Mouse (Mus musculus): ENCODE data around the gene Tjp1. TPM values are rescaled to one million over a fixed set of nuclear protein-coding genes. Genes with fewer than 3 reads are reported as not detected.

The Tjp1 gene
- polyA plus RNA-seq, 1 experiment from 2014 or later, result 18.7 TPM

GRCm38 (mm10) chr7:65337581-65338270 is 189.9 kb downstream of the Tjp1 start:
- no peaks in the 10 kb centered on the region for H3K4me1 ChIP-seq
- H3K4me2 ChIP-seq, result no peak overlapping the region
- no peaks in the 10 kb centered on the region for H3K9me3 ChIP-seq
- H3K4me3 ChIP-seq, result no peak overlapping the region
- no peaks in the 10 kb centered on the region for H3K27me3 ChIP-seq
- ATAC-seq (ENCODE audit: insufficient number of reproducible peaks, insufficient read depth, low FRiP score, low TSS enrichment, low read depth), result no peak
- no peak overlapping the region for H3K9ac ChIP-seq
- no peak overlapping the region for H3K27ac ChIP-seq
- peaks cover 58% of the 10 kb centered on the region for H3K36me3 ChIP-seq
- WGBS, result 92% methylated on average over 7 of the region's 7 CpGs

DNA sequence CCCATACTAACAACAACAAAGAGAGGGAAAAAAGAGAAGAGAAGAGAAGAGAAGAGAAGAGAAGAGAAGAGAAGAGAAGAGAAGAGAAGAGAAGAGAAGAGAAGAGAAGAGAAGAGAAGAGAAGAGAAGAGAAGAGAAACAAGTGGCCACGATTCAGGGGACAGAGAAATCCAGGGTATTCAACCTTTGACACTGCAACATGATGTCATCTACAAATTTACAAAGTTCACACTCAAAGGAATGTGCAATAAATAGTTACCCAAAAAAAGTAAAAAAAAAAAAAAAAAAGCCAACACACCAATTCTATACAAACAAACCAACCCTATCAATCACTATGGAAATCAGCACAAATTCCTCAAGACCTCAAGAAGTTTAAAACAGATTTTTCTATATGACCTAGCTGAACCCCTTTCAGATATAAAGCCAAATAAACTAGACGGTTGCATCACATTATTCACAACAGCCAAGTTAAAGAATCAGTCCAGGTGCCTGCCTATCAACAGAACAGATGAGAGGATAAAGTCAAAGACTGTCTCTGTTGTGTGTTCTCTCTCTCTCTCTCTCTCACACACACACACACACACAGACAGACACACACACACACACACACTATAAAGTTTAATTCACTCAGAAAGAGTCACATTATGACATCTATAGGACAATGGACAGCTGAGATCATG is 194.4 kb downstream of the Tjp1 start:
- H3K4me2 ChIP-seq, result no peak overlapping the region
- no peak overlapping the region for H3K27ac ChIP-seq
- no peak for ATAC-seq (ENCODE audit: insufficient number of reproducible peaks, insufficient read depth, low FRiP score, low TSS enrichment, low read depth)
- H3K27me3 ChIP-seq, result no peaks in the 10 kb centered on the region
- peaks cover 53% of the 10 kb centered on the region for H3K36me3 ChIP-seq
- H3K4me3 ChIP-seq, result no peak overlapping the region
- WGBS, result 86% methylated on average over 2 of the region's 2 CpGs
- no peak overlapping the region for H3K9ac ChIP-seq
- no peaks in the 10 kb centered on the region for H3K4me1 ChIP-seq
- no peaks in the 10 kb centered on the region for H3K9me3 ChIP-seq

GRCm38 (mm10) chr7:65319047-65319725 is 208.4 kb downstream of the Tjp1 start:
- 68% methylated on average over 5 of the region's 5 CpGs for WGBS
- no peak overlapping the region for H3K27ac ChIP-seq
- no peak overlapping the region for H3K9ac ChIP-seq
- H3K4me1 ChIP-seq, result no peaks in the 10 kb centered on the region
- ATAC-seq (ENCODE audit: insufficient number of reproducible peaks, insufficient read depth, low FRiP score, low TSS enrichment, low read depth), result no peak
- no peaks in the 10 kb centered on the region for H3K27me3 ChIP-seq
- H3K9me3 ChIP-seq, result no peaks in the 10 kb centered on the region
- H3K36me3 ChIP-seq, result peaks cover 50% of the 10 kb centered on the region
- no peak overlapping the region for H3K4me3 ChIP-seq
- no peak overlapping the region for H3K4me2 ChIP-seq

DNA sequence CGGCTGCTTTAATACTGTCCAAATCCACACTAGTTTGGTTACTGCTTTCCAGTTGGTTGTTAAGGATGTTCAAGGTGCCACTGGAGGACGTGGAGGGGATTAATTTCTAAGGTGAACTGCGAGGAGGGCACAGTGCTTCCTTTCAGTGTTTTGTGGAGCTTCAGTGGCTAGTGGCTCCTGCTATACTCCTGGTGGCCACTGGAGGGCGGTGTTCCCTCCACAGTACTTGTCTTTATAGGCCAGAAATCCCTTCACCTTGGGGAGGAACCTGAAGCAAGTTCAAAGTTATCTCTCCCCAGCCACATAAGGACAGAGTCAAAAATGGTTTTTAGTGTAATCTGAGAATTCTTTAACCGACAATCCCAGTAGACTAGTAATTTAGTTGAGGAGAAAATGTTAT is 210.2 kb downstream of the Tjp1 start:
- peaks cover 55% of the 10 kb centered on the region for H3K36me3 ChIP-seq
- H3K27ac ChIP-seq, result no peak overlapping the region
- no peak overlapping the region for H3K4me2 ChIP-seq
- ATAC-seq (ENCODE audit: insufficient number of reproducible peaks, insufficient read depth, low FRiP score, low TSS enrichment, low read depth), result no peak
- no peak overlapping the region for H3K4me3 ChIP-seq
- no peaks in the 10 kb centered on the region for H3K9me3 ChIP-seq
- no peak overlapping the region for H3K9ac ChIP-seq
- H3K27me3 ChIP-seq, result no peaks in the 10 kb centered on the region
- H3K4me1 ChIP-seq, result no peaks in the 10 kb centered on the region
- WGBS, result 36% methylated on average over 5 of the region's 5 CpGs

- no peak overlapping the region for H3K9ac ChIP-seq
- no peak overlapping the region for H3K4me3 ChIP-seq
- H3K4me2 ChIP-seq, result no peak overlapping the region
- H3K9me3 ChIP-seq, result no peaks in the 10 kb centered on the region
- peaks cover 64% of the 10 kb centered on the region for H3K36me3 ChIP-seq
- no peak for ATAC-seq (ENCODE audit: insufficient number of reproducible peaks, insufficient read depth, low FRiP score, low TSS enrichment, low read depth)
- H3K27me3 ChIP-seq, result no peaks in the 10 kb centered on the region
- H3K27ac ChIP-seq, result no peak overlapping the region
- 87% methylated on average over 2 of the region's 2 CpGs for WGBS
- no peaks in the 10 kb centered on the region for H3K4me1 ChIP-seq
Observed at GRCm38 (mm10) chr7:65315182-65315581, 212.4 kb downstream of the Tjp1 start.

GRCm38 (mm10) chr7:65296675-65297589 is 230.6 kb downstream of the Tjp1 start:
- no peak for ATAC-seq (ENCODE audit: insufficient number of reproducible peaks, insufficient read depth, low FRiP score, low TSS enrichment, low read depth)
- Histone ChIP-seq H3K36me3 (peaks cover 38% of the 10 kb centered on the region), H3K27me3 (no peaks in the 10 kb centered on the region), H3K4me3 (no peak overlapping the region), H3K27ac (no peak overlapping the region), H3K4me2 (no peak overlapping the region), H3K9ac (no peak overlapping the region), H3K4me1 (no peaks in the 10 kb centered on the region), H3K9me3 (no peaks in the 10 kb centered on the region)
- 89% methylated on average over 6 of the region's 6 CpGs for WGBS

DNA sequence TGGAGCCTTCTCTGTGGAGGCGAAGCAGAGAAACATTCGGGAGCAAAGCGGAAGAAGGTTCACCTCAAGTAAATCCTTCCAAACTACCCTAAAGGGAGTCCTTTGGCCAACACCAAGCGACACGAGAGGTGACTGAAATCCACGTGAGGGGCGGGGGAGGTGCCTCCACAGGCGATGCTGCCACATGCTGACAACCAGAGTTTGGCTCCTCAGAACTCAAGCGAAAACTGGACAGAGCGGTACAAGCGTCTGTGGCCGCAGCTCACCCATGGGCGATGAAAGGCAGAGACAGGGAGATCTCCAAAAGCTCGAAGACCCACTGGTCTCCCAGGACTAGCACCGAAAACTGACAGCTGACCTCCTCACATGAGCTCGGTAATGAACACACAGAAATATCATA is 244.7 kb downstream of the Tjp1 start:
- Histone ChIP-seq H3K27ac (no peak overlapping the region), H3K4me3 (no peak overlapping the region), H3K9me3 (no peaks in the 10 kb centered on the region), H3K36me3 (no peaks in the 10 kb centered on the region), H3K9ac (no peak overlapping the region), H3K4me1 (no peaks in the 10 kb centered on the region), H3K27me3 (no peaks in the 10 kb centered on the region), H3K4me2 (no peak overlapping the region)
- WGBS, result 72% methylated on average over 16 of the region's 16 CpGs
- no peak for ATAC-seq (ENCODE audit: insufficient number of reproducible peaks, insufficient read depth, low FRiP score, low TSS enrichment, low read depth)

DNA sequence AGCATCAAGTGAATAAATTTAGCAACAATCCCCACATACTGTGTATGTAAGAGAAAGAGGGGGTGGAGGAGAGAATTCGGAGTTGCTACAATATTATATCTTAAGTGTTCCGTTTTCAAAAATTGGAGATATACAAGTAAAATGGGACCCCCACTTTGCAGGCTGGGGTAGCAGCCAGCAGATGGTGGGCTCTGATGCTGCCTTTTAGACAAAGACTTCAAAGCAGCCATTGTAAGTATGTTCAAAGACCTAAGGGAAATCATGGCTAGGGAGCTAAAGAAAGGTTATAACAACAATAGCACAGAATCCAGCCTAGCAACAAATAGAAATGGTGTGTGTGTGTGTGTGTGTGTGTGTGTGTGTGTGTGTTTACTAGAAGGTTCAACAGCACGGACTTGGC is 245.6 kb downstream of the Tjp1 start:
- WGBS, result 75% methylated on average over 3 of the region's 3 CpGs
- Histone ChIP-seq H3K9me3 (no peaks in the 10 kb centered on the region), H3K4me3 (no peak overlapping the region), H3K4me1 (no peaks in the 10 kb centered on the region), H3K9ac (no peak overlapping the region), H3K27ac (no peak overlapping the region), H3K36me3 (no peaks in the 10 kb centered on the region), H3K27me3 (no peaks in the 10 kb centered on the region), H3K4me2 (no peak overlapping the region)
- ATAC-seq (ENCODE audit: insufficient number of reproducible peaks, insufficient read depth, low FRiP score, low TSS enrichment, low read depth), result no peak

GRCm38 (mm10) chr7:65280944-65281912 is 246.4 kb downstream of the Tjp1 start:
- Histone ChIP-seq H3K9me3 (no peaks in the 10 kb centered on the region), H3K4me3 (no peak overlapping the region), H3K9ac (no peak overlapping the region), H3K27me3 (no peaks in the 10 kb centered on the region), H3K27ac (no peak overlapping the region), H3K4me2 (no peak overlapping the region), H3K36me3 (no peaks in the 10 kb centered on the region), H3K4me1 (no peaks in the 10 kb centered on the region)
- 78% methylated on average over 10 of the region's 10 CpGs for WGBS
- ATAC-seq (ENCODE audit: insufficient number of reproducible peaks, insufficient read depth, low FRiP score, low TSS enrichment, low read depth), result no peak

- no peak for ATAC-seq (ENCODE audit: insufficient number of reproducible peaks, insufficient read depth, low FRiP score, low TSS enrichment, low read depth)
- H3K36me3 ChIP-seq, result no peaks in the 10 kb centered on the region
- H3K9me3 ChIP-seq, result no peaks in the 10 kb centered on the region
- H3K9ac ChIP-seq, result no peak overlapping the region
- H3K4me1 ChIP-seq, result no peaks in the 10 kb centered on the region
- no peak overlapping the region for H3K27ac ChIP-seq
- no peak overlapping the region for H3K4me3 ChIP-seq
- 86% methylated on average over 13 of the region's 13 CpGs for WGBS
- no peaks in the 10 kb centered on the region for H3K27me3 ChIP-seq
- no peak overlapping the region for H3K4me2 ChIP-seq
Observed at GRCm38 (mm10) chr7:65279277-65279676, 248.3 kb downstream of the Tjp1 start.
